Mouse (Mus musculus): Measurements from ENCODE around the gene Acp5.

DNA sequence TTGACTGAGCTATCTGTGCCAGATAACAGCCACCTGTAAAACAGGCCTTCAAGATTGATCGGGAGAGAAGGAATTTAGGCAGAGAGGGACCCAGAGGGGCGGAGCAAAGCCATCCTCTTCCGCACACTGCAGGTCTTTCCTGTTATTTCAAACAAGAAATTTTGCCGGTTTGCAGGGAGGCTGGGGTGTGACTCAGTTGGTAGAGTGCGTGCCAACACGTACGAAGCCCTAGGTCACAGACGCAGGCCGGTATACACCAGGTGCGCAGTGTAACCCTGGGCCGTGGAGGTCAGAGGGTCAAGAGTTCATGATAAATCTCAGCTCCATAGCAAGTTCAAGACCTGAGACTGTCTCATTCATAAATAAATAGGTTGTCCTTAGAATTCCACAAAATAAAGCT is 3.3 kb downstream of the Acp5 start:
- TF ChIP-seq FLI1 (IDR thresholded peaks at IDR 0.05; ENCODE audit: low read length) (no peak), GATA1 (IDR thresholded peaks at IDR 0.05; ENCODE audit: borderline replicate concordance, low read length) (no peak)
